Mouse (Mus musculus): ENCODE measurements around the gene Btbd35f30.
"Not testable (repeated sequence)": the region's sequence is repeated elsewhere in the genome, so short reads cannot be mapped to it uniquely, and the experiment has no call there.

Btbd35f30 gene

DNA sequence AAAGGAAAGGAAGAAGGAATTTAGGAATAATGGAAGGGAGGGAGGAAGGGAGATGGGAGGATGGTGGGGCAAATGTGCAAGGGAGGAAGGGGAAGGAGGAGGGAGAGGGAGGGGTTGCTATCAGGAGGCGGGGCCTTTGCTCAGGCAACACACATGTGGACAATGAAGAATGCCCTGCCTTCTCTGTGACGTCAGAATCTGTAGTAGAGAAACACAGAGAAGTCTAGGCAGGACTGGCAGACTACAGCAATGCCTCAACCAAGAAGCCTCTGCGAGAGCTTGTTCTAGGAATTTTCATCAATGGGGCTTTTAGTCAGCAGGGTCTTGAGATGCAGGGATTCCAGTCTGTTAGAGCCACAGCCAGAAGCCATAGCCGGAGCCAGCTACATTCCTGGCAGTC, at the start of gene Btbd35f30:
TSS of gene Btbd35f30 (plus strand) at position 301 of the 400 bp plus-strand sequence.
- not testable (repeated sequence) for DNase-seq (ENCODE audit: inconsistent ontology term)

GRCm38 (mm10) chrX:32941468-32941867, 47.0 kb downstream of the Btbd35f30 start, which contains the start of gene Gm21789:
Gene Gm21789, plus strand, starts transcription at chrX:32941768.
- not testable (repeated sequence) for DNase-seq (ENCODE audit: inconsistent ontology term)
